Mouse (Mus musculus) layer of hippocampus, postnatal 25 days (tissue): ENCODE measurements around the gene Tex264. TPM values are rescaled to one million over a fixed set of nuclear protein-coding genes. Genes with fewer than 3 reads are reported as not detected.

Experiments
- DNase-seq, 2 experiments: peaks; one replicate each; pipeline ENCODE4 v3.0.0; 2022; ENCODE audit warnings: mixed read lengths in 2 of 2, low spot score in 1 of 2; ENCODE audit errors: extremely low spot score in 1 of 2
- total RNA-seq, 2 experiments: library from RNA; stranded (reverse); gene quantifications; 2 replicates each; pipeline ENCODE4 v1.2.3; 2021

Gene Tex264
- 100 to 1,000 TPM; 102 to 104 TPM for total RNA-seq

DNA sequence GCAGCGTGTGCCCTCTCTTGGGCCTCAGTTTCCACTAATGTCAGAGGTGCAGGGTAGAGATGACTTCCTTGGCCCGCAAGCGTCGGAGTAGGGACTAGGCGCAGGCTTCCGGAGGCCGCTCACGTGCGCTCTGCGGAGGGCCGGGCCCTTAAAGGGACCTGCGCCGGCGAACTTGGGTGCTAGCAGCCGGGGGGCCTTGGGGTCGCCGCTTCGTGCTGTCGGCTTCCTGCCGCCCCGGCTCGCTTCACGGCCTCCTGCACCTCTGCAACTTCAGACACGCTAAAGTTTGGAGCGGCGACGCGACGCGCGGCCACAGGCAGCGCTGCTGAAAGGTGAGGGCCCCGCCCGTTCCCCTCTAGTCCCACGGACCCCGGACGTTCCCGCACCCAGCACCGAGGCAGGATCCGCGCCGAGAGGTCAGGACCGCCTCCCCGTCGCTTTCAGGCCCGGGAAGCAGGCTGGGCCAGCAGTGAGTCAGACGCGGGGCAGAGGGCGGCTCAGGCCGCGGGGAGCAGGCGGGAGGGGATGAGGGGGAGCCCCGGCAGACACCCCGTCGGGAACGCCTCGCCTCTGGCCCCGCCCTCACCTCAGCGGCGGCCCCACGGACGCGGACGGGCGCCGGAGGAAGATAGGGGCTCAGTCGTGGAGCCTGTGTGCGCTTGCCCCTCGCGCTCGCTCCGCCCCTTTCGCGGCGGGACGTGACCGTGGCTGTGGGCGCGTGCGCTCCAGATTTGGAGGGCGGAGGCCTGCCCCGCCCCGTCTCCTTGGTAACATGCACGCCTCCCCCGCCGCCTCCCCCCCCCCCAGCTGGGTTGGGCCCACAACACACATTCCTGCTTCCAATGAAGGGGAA is at the start of gene Tex264:
Gene Tex264, minus strand, starts transcription at position 679 of the 853 bp plus-strand sequence.
- DNase-seq = peak; percentile 67 to 69

DNA sequence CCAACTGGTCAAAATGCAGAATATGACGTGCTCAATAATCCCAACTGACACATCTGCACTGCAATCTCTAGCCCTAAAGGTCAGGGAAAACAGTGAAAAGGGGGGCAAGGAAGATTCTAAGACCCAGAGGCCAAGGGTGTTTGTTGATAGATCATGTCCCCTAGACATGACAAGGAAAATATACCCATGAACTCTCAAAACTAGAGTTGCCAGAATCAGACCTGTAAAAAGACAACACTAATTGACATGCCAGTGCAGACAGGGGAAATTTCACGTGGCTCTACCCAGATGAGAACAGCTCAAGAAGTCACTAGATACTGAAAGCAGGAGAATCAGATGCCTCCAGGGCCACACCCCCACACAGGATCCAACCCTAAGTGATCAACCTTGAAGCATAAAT is 48.0 kb upstream of the Tex264 start:
- DNase-seq = no peak

DNA sequence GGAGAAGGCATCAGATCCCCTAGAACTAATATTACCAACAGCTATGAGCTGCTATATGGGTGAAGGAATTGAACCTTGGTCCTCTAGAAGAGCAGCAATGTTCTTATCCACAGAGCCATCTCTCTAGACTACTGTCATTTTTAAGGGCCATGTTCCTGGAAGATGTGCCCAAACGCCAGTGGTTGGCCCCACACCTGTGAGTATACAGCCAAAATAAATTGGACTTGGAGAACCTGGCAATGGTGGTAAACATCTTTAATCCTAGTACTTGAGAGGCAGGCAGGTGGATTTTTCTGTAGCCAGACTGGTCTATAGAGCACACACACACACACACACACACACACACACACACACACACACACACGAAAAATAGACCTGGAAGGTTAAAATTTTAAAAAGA is 43.7 kb upstream of the Tex264 start:
- DNase-seq = no peak

DNA sequence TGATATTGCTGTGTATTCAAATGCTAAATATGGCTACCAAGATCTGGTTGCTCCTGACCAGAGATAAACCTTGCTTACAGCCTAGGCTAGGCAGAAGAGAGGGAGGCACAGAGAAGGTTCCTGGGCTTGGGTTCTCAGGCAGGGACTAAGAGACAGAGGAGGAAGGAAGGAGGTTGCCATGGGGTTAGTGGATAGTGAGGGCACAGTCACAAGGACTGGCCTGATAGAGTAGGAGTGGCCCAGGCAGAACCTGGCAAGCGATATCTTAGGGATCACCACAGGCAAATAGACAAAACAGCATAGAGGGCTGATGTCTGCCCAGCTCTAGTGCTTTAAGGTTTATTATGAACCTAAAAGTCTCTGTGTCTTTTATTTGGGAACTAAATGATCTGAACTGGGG is 41.2 kb upstream of the Tex264 start:
- DNase-seq = no peak

DNA sequence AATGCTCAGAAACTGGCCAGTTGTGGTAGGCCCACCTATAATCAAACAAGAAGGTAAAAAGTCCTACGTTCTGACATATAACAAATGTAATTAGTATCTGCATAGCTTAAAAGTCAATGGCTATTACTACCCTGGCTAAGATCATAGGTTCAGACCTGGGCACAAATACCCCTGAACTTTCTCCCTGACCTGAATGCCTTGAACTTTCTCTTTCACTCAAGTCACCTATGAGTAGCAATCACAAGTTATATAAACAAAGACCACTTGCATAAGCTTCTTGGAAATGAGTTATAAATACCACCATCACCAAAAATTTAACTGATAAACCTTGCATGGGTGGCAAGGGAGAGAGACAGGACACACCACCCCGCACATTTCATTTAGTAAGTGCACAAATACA is 39.7 kb upstream of the Tex264 start:
- DNase-seq = no peak

DNA sequence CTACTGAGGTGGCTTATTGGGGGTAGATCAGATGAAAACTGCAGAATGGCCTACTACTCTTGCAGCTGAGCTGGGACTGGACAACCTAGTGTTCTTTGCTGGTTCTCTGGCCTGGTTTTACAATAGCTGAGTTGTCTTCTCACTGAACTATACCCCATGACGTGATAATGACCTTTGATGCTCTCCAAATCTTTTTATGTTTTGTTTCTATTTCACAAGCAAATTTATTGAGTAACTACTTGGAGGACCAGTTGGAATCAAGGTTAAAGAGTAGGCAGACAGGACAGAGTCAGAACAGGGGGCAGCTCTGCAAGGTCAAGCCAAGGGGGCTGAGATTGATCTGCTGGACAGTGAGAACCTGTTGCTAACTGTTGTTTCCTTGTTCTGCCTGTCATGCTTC is 39.1 kb upstream of the Tex264 start:
- DNase-seq = no peak

DNA sequence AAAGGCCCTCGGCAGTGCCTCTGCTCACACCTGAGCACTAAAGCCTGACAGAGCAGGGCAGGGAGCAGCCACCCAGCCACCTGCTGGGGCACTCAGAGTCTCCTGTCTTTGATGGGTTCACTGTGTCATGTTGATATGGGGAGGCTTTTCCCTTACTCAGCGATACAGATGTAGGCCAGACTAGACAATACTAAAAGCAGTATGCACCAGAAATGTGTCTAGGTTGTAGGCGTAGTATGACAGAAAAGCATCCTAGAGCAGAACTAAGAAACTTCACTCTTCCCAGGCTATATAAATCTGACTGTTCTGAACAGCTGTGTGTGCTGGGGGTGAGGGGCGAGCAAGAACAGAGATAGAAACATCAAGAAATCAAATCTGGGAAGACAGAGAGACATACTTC is 31.0 kb upstream of the Tex264 start:
- no peak for DNase-seq

DNA sequence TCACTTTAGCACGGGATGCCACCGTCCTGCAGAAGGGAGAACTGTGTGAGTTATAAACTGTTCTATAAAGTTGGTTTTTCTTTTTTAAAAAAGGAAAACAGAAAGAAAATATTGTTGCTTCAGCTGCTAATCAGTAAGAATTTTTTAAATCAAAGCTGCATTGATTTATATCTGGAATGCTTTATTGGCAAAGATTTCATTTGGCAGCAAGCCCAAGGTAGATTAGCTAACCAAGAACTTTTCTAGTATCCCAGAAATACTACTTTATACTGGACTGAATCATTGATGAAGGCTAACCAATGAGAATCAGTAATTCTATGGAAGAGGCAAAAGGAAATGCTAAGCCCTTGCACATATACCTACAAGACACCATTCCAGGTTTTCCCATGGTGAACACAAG is 30.5 kb upstream of the Tex264 start:
- DNase-seq = no peak

DNA sequence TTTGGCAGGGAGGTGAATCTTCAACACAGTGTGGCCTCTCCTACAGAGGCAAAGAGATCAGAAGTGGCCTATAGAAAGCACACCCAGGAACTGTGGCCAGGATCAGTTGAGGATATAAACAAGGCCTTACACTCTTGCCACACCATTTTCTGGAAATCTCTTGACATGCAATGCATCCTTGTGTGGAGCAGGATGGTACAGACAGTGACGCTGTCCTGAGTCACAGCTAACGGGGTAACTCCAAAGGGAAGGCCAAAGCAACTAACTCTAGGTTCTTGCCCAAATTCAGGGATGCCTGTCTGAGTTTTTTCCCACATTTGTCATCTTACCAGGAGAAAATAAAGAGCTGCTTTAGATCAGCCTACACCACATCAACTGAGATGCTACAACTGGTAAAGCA is 26.7 kb upstream of the Tex264 start:
- DNase-seq = no peak

DNA sequence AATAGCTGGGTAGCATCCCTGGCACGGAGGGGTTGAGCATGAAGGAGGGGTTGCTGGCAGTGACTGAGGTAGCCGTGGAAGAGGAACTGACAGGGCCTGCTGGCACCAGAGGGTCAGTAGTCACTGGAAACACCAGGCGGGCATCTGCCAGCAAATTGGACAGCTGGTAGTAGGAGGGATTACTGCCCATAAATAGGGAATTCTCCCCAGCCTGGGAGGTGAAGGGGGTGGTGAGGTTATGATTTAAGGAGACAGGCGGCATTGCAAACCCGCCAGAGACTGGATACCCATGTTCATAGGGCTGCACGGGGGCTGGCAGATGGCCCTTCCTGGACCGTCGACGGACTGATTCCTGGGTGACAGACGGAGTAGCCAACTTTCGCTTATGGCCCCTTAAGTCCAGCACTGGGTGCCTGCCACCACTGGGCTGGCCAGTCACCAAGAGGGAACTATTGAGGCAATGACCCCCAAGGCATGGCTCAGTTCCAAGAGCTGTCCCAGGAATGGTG is 7.3 kb upstream of the Tex264 start:
- DNase-seq = no peak

DNA sequence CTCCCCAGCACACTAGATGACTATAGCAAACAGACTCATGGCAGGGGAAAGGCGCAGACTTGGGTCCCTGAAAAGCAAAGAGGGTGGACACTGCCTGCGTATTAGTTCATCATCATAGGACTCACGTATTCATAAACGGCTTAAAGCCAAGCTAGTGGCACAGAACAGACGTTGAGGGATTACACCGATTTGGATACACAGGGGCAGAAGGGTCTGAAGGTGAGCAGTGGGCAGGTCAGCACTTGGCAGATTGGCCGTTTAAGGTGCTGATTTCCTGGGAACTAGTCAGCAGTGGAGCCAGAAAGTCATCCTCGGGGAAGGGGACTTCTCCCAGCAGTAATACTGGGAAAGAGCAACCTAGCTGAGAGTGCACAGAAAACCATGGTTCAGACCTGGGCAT is 3.1 kb upstream of the Tex264 start:
- no peak for DNase-seq

DNA sequence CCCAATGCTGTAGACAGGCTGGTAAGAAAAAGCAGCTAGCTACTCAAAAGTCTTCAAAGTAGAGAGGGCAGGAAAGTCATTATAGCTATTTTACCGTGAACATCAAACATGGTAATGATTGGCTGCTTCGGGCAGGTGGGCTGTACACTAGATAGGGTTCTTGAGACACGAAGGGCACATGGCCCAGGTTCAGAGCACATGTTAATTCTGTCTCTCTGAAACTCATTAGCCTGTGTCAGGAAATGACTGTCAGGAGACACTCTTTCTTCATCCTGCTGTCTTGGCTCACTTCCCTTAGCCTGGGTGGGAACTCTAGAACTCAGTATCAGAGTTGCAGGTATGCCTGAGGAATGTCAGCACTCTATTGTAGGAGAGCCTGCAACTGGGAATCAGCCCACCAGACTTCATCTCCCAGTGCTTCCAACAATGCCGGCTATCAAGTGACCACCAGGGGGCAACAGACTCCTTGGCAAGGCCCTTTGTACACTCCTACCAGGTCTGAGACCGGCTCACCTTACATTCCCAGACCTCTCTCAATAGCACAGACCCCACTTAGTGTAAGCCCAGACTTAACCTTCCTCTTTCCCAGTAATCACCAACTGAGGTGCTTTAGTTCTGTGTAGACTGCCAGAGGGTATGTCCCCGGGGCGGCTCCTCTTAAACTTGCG is 1.4 kb upstream of the Tex264 start:
- DNase-seq = peak in 1 of 2 experiments; percentile 70

DNA sequence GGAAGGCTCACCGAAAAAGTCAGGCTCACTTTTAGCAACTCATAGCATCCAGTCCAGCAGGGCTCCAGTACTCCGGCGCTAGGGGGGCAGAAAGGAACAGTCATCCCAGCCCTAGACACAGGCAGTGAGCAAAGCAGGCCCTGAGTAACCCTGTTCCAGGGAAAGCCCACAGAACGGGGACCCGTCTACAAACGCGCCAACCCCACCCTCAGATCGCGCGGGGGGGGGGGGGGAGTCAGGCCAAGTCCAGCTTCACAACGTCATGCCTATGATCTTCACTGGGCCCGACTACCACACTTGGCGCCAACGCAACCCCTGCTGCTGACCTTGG is 844 bp downstream of the Tex264 start:
- no peak for DNase-seq

DNA sequence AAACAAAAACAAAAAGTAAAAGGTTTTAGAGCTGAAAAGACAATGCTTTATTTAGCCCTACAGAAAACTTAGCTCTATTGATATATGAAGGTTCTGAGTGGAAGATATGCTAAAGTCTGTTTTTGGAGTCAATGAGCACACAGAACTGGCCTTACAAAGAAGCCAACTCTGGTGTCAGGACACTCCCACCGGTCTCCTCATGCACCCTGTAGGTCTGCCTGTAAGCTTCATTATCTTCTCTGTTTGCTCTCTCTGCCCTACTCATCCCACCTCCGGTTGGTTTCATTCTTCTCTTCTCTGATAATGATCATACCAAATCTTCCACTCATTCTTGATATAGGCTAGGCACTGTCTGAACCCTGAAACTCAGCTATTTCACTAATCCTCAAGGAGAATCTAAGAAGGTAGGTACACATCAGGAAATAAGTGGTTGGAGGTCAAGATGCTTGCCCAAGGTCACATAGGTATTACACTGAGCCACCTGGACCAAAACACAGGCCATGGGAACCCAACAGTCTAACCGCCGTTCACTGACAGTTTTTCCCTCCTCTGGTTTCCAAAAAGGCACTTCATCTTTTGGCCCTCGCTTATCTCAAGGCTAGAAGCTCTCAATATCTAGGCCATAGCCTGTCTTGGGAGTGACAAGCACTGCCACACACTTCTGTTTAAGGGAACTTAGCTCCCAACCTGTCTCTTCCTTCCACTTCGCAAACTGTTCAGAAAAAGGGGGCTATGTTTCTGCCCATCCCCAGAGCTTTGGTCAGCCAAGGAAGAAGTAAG is 1.4 kb downstream of the Tex264 start:
- no peak for DNase-seq

DNA sequence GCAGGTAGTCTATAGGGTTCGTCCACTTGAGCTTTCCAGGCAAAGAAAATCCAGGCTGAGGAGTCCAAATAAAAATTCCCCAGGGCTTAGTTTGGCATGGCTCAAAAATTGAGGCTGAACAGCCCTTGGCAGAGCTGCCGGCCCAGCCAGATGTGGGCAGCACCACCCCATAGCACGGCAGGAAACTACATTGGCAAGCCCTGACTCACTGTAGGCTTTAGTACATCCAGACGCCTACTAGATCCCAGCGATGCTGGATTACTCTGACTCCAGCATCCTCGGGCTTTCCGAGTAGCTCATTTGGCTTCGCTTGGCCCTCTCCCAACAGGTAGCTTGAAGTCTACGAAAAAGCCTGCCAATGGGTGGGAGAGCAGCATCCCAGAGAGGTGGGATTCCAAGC is 4.7 kb downstream of the Tex264 start:
- DNase-seq = no peak

DNA sequence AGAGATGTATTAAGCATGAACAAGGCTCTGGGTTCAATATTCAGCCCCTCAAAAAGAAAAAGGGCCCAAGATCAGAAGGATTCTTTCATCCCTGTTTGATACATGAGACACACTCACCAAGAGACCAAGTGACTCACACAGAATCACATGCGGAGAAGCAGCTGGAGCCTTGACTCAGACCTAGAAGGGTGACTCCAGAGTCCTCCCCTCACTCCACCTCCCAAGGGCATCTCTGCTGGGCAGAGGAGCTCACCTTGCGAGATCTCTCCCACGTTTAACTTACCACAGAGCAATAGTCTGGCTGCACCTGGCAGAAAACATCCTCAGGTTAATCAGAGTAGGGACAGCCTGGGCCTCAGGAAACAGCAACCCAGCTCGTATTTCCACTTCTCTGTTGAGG is 7.5 kb downstream of the Tex264 start:
- no peak for DNase-seq

DNA sequence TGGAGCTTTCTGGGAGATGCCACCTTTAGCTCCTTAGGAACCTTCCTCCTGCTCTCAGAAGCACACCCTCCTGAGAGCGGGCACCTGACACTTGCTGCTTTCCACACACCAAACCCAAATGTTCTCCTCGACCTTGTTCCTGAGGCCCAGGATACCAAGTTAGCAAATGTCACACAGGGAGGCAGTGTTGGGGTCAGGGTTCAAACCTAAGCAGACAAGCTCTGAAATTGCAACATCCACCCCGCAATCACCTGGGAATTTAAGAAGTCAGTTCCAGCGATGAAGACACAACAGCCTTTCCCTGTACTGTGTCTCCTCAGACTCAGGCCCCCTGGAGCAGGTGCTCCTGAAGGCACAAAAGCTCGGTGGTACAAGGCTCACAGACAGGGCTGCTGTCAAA is 8.0 kb downstream of the Tex264 start:
- DNase-seq = no peak

DNA sequence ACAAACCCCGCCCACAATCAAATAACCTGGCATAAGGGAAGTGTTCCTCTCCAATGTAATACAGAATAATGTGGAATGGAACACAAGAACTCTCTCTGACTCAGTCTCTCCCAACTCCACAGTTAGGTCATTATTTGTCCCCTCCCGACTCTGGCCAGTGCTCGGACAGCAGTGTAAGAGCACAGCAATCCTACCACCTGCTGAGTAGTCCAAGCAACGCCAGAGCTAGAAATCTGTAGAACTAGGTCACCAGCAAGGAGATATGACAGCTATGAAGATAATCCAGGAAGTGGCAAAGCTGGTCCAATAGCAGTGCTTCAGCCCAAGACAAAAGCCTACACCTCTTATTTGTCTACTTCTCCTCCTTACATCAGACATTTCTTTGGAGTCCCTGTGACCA is 9.2 kb downstream of the Tex264 start:
- no peak for DNase-seq

DNA sequence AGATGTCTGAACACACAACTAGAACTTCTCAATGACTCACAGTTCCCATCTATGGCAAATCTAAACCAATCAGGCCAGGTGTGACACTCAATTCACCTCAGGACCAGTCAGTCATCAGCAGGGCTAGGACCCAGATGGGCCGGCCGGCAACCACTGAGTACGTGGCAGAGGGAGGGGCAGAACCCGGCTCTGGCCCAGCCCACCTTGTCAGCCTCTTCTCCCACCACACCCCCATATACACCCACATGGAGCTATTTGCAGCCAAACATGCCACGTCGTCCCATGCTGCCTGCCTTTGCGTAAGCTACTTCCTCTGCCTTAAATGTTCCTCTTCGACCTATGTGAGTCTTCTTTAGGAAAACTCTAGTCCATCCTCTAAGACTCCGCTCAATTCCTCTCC is 9.8 kb downstream of the Tex264 start:
- no peak for DNase-seq

DNA sequence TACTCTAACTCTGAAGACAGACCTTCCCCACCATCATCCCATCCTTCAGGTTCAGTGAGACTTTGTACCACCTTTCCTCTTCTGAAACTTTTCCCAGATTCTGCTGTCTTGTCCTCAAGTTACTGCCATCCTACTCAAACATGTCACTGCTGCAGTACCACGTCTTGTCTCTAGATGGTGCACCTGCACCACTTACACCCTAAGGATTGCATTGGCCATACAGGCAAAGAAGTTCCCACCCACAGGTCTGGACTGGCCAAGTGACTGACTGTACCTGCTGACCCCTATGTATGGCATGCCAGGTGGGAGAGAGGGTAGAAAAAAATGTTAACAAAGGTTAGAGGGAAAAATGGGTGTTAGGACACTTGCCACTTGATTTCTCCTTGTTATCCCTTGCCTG is 10.2 kb downstream of the Tex264 start:
- peak; percentile 70 to 88 for DNase-seq

DNA sequence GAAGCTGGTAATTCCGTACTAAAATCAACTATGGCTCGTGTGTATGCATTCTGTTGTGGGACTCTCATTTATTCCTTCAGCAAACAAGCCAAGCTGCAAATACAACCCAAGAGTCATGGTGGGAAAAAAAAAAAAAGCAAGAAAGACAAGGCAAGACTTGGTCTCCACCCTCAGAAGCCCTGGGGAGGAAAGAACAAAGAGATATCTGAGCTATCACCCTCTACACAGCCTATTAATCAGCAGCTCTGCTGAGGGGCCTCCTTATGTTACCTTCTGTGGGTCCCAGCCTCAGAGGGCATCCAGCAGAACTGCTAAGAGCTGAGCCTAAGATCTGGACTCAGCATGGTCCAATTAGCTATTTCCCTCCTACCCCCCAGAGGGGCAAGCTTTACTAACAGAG is 11.9 kb downstream of the Tex264 start:
- DNase-seq = no peak
